ENCODE assay signal across 9 mouse cellular contexts in genomic region chr2:125057250-125057815, GRCm38 (mm10). TPM values are rescaled to one million over a fixed set of nuclear protein-coding genes. Genes with fewer than 3 reads are reported as not detected.
A peak's percentile ranks its signal among the peaks of the same experiment; 100 is the strongest.
DNase-seq lines count a peak whose midpoint lies in the region; ATAC-seq lines count a peak whose summit lies in the region.
"Had no signal": no experiment of that assay in that cellular context is flagged by ENCODE, and none has a peak within 500 bp of the region (broad histone marks: within the 10 kb centered on the region; RNA-seq: fewer than 3 reads in every experiment).

No protein-coding gene starts in this region.

- no peaks in the 10 kb centered on the region for H3K9me3 ChIP-seq in midbrain, embryonic 14.5 days (ENCODE audit: control insufficient read depth, low read length)
- H3K9me3 ChIP-seq in midbrain, embryonic 13.5 days, result no peaks in the 10 kb centered on the region

- H3K27me3 ChIP-seq in midbrain, embryonic 14.5 days (ENCODE audit: control insufficient read depth, insufficient read depth, low read length), result no peaks in the 10 kb centered on the region
- H3K27me3 ChIP-seq in midbrain, embryonic 13.5 days, result no peaks in the 10 kb centered on the region
- H3K27me3 ChIP-seq: Patski had no signal

- ATAC-seq in midbrain, embryonic 14.5 days (ENCODE audit: low FRiP score, low TSS enrichment), result no peak
- no peak for ATAC-seq in midbrain, embryonic 13.5 days
- ATAC-seq in frontal cortex, adult (ENCODE audit: low TSS enrichment), result peak; percentile 86
- ATAC-seq in monocyte, adult 5-6 weeks (replicated peaks; ENCODE audit: insufficient number of reproducible peaks, low FRiP score, low TSS enrichment, poor library complexity, severe bottlenecking), result no peak
- ATAC-seq: Patski had no signal

- WGBS in midbrain, embryonic 14.5 days, result 50% methylated on average over 7 of the region's 7 CpGs
- 43% methylated on average over 7 of the region's 7 CpGs for WGBS in midbrain, embryonic 13.5 days

- peak; percentile 13 for DNase-seq in gastrocnemius, postnatal 14 days
- DNase-seq in gastrocnemius, postnatal 10 days, result no peak
- DNase-seq in midbrain, embryonic 14.5 days, result peak; percentile 69
- DNase-seq in lung, postnatal 14 days, result peak; percentile 16
- no peak for DNase-seq in T-cell, adult 2 months (ENCODE audit: low spot score)

- no peaks in the 10 kb centered on the region for H3K36me3 ChIP-seq in midbrain, embryonic 14.5 days (ENCODE audit: control insufficient read depth, insufficient read depth, low read length)
- no peaks in the 10 kb centered on the region for H3K36me3 ChIP-seq in midbrain, embryonic 13.5 days

- no peak overlapping the region for H3K4me2 ChIP-seq in midbrain, embryonic 14.5 days (ENCODE audit: low read length)
- H3K4me2 ChIP-seq in midbrain, embryonic 13.5 days (replicated peaks), result no peak overlapping the region

- H3K4me3 ChIP-seq in midbrain, embryonic 14.5 days (replicated peaks; ENCODE audit: low read depth, low read length), result no peak overlapping the region
- no peak overlapping the region for H3K4me3 ChIP-seq in midbrain, embryonic 13.5 days (replicated peaks)

- no peak overlapping the region for H3K27ac ChIP-seq in midbrain, embryonic 14.5 days (replicated peaks; ENCODE audit: low read depth, low read length)
- H3K27ac ChIP-seq in midbrain, embryonic 13.5 days, result no peak overlapping the region

- H3K4me1 ChIP-seq in midbrain, embryonic 14.5 days (ENCODE audit: control insufficient read depth, insufficient read depth, low read length), result no peaks in the 10 kb centered on the region
- no peaks in the 10 kb centered on the region for H3K4me1 ChIP-seq in midbrain, embryonic 13.5 days (replicated peaks)

- H3K9ac ChIP-seq in midbrain, embryonic 14.5 days (replicated peaks; ENCODE audit: low read length), result no peak overlapping the region
- H3K9ac ChIP-seq in midbrain, embryonic 13.5 days (replicated peaks), result no peak overlapping the region

- intact Hi-C loops in gastrocnemius, postnatal 14 days (cut with DNase I; ENCODE audit: low total_unique reads), result no loop called here

RNA-seq across cellular contexts. Expression of gene Slc24a5, which starts 10.6 kb away (rescaled TPM):
- total RNA-seq in gastrocnemius, postnatal 14 days (2021), result not detected
- under 1 TPM; 0.29 to 0.63 TPM for total RNA-seq in gastrocnemius, postnatal 10 days (2021)
- polyA plus RNA-seq in midbrain, embryonic 14.5 days (2014; fragmentation: Nextera tagmentation; extraction: Ambion mirVana), result 7.6 and 8.1 TPM in 2 replicates
- 5.6 and 5.7 TPM in 2 replicates for polyA plus RNA-seq in midbrain, embryonic 13.5 days (2015; fragmentation: Nextera tagmentation; extraction: Ambion mirVana)
- 0.49 to 0.86 TPM in 2 of 3 replicates, not detected in the other for total RNA-seq in monocyte, adult 5-6 weeks (2017)

Comparison
In these comparisons a context has a peak if more than half of its experiments do, and no peak if none do; other contexts are left out.
1. DNase-seq: peak in gastrocnemius, postnatal 14 days (single experiment), midbrain, embryonic 14.5 days (single experiment) and lung, postnatal 14 days (single experiment); none in gastrocnemius, postnatal 10 days (single experiment) and T-cell, adult 2 months (single experiment).